Mouse (Mus musculus): ENCODE results near the gene Ddx1. TPM values are rescaled to one million over a fixed set of nuclear protein-coding genes. Genes with fewer than 3 reads are reported as not detected.

Gene Ddx1
- total RNA-seq (2023), result 10 to 100 TPM; 34.1 to 41.6 TPM

DNA sequence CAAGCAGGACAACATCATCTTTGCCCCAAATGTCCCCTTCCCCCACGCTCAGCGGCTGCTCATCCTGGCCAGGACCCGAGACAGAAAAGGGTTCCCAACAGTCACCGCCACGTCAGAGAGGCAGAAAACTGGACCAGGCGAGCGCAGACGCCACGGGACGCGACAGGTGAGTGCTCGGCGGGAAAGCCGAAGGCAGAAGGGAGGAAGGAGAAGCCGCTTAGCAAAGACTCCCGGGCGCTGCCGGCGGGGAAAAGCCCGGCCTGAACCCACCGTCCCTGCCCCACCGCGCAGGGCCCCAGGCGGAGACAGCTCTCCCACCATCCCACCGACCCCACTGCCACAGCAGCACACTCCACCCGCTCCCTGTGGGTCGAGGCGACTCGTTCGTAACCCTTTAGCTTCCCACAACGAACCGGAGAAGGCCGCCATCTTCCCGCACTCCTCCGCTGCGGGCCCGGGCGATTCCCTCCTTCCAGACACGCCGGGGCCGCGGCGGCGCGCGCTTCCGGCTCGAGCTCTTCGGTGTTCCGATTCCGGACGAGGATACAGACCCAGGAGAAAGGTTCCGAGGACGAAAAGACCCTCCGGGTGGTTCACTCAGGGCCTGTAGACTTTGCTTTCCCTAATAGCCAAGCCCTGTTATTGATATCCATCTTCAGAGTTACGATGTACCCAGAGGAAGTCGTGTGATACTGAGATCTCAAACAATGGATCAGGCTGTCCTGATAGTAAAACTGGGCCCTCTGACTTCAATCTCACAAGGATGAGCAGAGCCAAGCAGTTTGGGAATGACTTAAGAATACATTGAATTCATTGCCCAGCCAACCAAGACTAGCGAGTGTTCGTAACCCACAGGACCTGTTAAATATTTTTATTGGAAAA lies at the start of gene Ddx1:
Ddx1 (minus strand) TSS at position 523 of the 882 bp plus-strand sequence.

GRCm38 (mm10) chr12:13268826-13269449 lies 19.9 kb upstream of the Ddx1 start, which contains the start of gene Nbas:
Gene Nbas (plus strand): TSS chr12:13269133.

Other genes starting within 250 kb of the Ddx1 start
- gene Nbas, start 19.9 kb upstream of the Ddx1 start, total RNA-seq (2023), result 10 to 100 TPM; 28.1 TPM